Mouse (Mus musculus) heart, postnatal 4 days (tissue): ENCODE data around the gene Ltbp1. TPM values are rescaled to one million over a fixed set of nuclear protein-coding genes. Genes with fewer than 3 reads are reported as not detected.

Experiments used
- DNase-seq: peaks from one replicate; pipeline ENCODE4 v3.0.0; 2021
- total RNA-seq, 2 experiments: library from RNA; stranded (reverse); gene quantifications; 2 replicates each; pipeline ENCODE4 v1.2.3; 2021

The Ltbp1 gene
- total RNA-seq, 2 experiments from 2014 or later: 63.8 to 67.0 TPM

DNA sequence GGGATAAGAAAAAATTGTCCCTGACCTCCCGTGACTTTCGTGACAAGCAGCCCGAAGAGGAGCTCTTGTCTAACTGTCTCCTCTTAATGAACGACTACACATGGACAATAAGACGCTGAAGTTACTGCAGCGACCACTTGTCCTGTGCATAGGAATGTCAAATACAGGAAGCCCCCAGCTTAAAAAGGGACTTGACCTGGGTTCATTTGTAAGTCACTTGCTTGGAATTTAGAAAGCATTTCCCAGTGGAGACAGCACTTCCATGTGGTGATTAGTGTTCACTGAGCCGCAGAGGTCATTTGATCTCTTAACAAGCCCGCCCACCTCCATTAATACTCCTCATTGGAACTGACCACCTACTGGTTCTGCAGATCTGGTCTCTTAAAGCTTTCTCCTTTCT, 61.9 kb downstream of the Ltbp1 start:
- DNase-seq: no peak

DNA sequence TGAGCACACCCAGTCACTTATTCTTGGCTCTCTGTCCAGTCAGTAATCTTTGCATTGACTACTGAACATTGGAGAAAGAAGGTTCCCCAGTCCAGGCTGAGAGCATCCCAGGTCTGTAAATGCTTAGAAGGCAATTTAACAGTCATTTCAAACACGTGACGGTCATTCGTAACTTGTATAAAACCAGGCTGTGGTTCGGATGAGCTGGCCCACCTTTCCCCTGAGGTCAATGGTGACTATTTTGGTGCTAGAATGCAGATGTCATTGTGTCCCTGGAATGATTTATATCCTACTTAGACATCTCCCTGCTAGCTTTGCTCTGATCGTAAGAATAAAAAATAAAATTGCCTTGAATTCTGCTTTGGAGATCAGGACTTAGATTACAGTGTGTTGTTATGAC, 63.9 kb downstream of the Ltbp1 start:
- DNase-seq: no peak

DNA sequence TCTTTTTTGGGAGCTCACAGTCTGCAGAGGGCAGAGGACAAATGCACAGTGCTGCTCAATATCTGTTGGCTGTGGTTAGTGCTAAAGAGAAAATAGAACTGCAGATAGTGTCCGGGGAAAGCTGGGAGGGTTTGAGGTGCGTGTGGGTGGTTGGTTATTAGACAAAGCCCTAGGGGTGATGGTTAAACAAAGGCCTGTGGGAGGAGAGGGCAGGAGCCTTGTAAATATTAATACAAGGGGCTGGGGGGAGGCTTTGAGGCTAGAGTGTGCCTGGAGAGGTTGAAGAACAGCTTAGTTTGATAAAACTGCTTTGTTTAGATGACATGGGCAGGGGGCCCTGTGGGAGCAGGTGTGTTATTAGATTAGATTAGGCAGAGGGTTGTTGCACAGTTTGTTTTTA, 65.8 kb downstream of the Ltbp1 start:
- DNase-seq: peak; percentile 31

DNA sequence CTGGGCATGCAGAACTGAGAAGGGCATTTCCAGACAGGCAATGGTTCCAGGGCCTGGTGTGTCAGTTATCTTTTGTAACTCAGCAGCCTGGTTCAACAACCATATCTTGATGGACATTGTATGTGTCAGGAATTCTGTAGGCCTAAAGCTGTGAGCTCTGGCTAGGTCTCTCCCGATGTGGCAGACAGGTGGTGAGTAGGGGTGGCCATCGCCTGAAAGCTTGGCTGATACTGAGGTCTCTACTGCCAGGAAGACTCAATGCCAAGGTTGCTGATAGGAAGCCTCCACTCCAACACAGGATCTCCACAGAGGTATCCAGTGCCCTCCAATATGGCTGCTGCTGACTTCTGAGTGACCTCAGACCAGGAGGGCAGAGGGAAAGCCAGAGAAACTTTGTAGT, 66.4 kb downstream of the Ltbp1 start:
- peak; percentile 62 for DNase-seq

DNA sequence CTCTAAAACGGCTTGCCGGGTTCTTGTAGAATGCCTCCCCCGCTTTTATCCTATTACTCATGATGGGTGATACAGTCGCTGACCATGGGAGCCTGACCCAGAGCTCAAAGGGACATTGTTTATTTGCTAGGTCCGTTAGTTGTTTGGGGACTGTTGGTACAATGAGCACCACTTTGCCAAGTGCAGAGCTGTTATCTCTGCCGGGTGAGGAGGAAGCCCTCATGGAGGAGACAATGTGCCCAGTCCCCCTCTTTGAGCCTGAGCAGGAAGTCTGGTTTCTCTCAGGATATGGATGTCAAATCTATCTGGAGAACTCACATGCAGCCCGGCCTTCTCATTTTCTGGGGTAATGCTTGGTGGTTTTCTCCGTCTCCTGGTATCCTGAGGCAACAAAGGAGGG, 68.5 kb downstream of the Ltbp1 start:
- peak; percentile 52 for DNase-seq

DNA sequence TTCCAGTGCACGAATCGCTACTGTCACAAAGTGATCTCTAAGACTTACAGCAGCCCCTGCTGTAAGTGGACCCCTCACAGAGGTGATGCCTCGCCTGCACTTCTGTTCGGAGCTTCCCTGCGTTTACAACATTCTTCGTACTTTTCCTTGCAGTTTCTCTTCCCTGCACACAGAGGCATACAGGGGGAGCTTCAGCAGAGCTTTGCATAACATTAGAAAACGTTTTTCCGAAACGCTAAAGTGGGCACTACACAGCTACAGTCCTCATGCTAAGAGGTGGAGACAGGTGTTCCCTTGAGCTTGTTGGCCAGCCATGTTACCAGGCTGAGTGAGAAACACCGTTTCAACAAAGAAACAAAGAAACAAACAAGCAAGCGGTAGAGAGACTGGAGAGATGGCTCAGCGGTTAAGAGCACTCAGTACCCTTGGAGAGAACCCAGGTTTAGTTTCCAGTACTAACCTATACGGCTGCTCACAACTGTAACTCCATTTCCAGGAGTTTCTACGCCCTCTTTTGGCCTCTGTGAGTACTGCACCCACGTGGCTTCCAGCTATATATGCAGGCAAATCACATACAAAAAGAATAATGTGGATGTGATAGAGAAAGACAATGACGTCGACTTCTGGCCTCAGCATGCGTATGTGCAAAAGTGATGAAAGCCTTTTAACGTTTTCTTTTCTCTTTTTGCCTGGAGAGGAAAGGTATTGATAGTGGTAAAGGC, 69.8 kb downstream of the Ltbp1 start:
- DNase-seq: peak; percentile 72

DNA sequence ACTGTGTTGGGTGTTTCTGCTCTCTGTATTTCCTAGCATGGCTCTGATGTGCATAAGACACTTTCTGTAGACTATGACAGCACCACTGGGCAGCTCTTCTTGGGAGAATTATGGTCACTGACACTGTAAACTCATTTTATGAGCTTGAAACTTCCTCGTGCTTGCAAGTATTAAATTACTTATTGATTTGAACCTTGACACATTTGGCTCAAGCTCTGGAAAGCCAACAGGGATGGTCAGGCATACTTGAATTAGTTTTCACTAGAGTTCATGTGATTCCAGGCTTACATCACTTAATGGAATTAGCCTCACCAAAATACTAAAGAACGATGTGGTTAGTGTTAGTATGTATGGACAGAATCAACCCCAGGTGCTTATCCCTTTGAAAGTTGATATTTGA, 76.0 kb downstream of the Ltbp1 start:
- DNase-seq: no peak

DNA sequence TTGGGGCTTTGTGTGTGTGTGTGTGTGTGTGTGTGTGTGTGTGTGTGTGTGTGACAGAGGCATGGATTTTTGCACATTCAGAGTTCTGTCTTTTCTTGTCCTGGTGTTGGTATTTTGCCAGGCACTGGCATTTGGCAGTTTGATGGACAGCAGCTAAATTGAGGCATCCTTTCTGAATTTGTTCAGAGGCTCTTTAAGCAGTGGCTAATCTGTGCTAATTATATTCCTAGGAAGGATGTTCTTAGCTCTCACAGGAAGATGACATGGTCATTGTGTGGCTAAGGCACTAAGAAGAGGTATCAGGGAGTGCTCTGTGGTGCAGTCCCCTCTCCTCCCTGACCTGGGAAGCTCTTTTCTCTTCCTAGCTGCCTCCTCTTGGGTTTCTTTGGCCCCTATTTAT, 77.1 kb downstream of the Ltbp1 start:
- no peak for DNase-seq

DNA sequence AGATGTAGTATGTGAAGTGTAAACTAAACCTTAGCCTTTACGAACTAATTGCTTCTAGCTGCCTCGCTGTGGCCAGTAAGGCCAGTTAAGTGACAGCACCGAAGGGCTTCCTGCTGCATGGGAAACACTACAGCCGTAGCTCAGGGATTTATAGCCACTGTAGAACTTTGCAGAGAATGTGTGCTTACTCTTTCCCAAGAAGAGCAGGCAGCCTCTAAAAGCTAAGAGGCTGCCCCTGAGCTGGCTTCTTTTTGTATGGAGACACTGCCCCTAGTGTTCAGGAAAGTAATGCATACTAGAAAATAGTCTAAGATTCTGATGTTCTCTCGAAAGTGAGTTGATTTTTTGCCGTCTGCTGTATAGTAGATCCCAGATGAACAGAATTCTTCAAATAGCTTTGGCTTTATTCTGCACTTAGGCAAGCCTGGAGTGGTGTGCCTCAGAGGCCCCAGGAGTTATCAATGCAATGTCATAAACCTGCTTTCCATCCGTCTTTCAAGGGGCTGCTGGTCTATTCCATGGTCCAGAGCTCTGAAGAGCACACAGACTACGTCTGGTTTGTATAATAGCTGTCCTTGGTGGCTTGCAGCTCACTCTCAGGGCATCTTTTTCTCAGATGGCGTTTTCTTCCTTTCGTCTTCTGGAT, 82.1 kb downstream of the Ltbp1 start:
- DNase-seq: peak; percentile 32

DNA sequence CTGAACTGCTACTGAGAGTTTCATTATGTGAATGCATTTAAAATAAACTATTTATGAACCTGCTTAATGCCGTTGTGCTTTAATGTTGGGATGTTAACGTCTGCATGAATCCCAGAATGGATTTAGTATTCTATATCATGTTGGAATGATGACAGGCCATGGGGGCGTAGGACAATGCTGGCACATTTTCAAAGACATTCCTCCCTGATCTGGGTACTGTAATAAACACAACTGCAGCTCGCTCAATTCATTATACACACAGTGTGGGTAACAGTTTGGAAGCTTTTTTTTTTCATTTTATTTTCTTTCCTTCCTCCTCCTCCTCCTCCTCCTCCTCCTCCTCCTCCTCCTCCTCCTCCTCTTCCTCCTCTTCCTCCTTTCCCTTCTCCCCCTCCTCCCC, 82.9 kb downstream of the Ltbp1 start:
- no peak for DNase-seq

DNA sequence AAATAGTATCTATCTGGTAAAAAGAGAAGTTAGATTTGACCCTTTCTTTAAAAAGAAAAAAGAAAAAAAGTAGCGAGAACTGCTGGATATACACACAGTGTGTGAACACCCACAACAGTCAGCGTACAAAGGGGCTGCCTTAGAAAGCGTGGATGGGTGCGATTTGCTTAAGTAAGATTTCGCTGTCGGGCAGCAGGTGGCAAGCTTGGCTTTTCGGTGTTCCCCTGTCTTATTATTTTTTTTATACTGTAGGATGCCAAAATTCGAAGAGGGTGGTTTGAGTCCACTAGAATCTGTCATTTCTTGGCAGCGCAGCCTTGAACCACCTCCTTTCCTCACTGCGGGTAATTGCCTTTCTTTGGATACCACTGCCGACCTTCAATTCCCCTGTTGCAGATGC, 83.4 kb downstream of the Ltbp1 start:
- peak; percentile 20 for DNase-seq

DNA sequence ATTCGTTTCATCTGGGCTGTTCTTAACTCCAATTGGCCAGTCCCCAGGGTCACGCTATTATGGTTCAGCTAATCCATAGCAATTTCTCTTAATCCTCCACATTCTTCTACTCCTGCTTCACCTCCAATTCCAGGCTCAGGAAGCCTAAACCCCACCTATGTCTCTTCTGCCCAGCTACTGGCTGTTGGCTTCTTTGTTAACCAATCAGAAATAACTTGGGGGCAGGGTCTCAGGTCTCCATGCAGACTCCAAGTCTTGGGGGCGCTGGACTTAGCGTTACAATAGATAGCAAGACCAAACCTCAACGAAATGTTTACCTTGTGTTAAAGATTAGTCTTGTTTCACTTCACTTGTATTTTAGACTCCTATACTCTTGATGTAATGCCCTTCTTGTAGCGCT, 85.2 kb downstream of the Ltbp1 start:
- DNase-seq: no peak

DNA sequence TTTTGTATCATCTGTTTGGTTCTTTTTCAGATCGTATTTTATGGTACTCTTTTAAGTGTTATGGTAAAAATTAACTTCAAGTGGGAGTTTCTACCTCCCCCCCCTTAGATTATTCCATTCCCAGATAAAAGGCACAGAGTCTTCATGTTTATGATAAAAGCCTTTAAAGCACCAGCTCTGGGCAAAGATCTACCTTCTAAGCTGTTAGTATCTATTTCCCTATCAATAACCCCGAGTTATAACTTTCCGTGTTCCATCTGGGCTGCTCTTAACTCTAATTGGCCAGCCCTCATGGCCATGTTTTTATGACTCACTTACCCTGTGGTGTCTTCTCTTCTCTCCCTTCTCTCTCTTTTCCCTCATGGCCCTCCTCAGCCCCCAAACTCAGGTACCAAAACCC, 88.2 kb downstream of the Ltbp1 start:
- DNase-seq: no peak

DNA sequence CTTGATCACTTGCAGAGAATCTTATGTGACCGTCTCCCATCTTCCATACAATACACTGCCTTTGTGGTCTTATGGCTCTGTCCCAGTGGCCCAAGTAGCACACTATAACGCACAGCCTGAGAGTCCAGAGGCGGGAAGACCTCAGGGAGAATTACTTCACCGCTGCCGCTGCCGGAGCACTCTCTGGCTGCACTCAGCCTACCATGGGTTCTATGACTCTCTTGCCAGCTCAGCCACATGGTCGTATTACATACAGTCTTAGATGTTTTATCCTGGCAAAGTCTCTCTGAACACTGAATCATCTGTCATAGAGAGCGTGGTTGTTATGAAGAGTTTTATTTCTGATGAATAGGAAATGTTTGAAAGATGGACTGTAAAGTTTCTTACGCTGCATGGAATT, 89.2 kb downstream of the Ltbp1 start:
- DNase-seq: no peak

DNA sequence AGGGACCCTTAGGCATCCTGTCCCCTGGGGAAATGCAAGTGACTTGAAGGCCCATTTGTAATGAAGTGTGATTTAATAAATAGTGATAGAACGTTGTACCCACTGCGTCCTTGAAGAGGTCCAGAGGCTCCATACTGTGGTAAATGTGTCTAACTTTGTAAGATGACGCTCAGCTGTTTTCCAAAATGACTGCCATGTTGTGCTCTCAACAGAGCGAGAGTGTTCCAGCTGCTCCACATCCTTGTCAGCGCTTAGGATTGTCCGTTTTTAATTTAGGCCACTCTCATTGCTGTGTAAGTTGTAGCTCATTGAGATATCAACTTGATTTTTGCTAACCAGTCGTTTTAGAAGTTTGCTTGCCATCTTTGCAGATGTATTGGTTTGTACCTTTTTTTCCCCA, 91.4 kb downstream of the Ltbp1 start:
- DNase-seq: no peak

DNA sequence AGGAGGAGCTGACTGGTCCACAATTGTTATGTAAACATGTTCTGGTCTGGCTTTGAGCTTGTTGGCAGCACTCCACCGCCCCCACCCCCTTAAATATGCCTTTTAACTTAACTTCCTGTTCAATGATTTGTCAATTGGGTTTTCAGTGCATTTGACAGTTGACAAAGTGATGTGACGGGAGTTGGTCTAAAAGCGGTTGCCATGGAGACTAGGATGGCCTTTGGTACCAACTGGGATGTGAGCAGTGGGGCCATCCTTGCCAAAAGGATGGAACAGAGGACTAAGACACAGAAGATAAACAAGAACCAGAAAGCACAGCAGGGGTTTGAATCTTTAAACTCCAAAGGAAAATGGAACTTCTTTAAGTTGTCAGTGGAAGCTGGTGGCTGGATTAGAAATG, 92.0 kb downstream of the Ltbp1 start:
- no peak for DNase-seq

DNA sequence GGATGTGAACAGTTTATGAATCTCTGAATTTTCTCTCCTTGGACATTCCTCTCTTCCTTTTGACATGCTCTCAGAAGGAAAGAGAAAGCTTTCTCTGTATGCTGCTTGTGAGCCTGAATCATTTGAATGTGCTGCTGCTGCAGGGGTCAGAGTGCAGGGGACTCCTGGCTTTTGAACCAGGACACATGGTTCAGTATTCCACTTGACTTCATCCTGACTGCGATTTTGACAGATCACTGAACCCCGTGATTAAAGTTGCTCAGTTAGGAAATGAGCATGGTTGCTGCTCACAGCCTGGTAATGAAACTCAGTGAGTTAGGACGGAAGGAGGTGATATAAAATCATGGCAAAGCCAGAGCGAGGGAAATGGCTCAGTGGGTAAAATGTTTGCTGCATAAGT, 95.8 kb downstream of the Ltbp1 start:
- DNase-seq: no peak

DNA sequence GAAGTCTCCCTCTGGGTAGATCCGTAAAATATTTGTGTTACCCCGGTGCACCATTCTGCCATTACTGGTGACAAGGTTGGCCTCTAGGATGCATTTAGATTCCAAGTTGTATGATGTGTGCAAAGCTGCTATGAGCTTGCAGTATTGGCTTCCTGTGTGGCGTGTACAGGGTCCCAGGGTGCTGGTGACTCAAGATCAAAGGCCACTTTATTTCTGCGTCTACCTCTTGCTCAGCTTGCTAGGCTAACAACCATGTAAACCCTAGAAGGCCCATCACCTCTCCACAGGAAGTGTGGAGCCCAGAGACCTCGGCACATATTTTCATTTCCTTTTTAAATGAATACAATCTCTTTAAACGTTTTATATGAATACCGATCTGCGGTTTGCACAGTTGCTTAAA, 96.6 kb downstream of the Ltbp1 start:
- no peak for DNase-seq

DNA sequence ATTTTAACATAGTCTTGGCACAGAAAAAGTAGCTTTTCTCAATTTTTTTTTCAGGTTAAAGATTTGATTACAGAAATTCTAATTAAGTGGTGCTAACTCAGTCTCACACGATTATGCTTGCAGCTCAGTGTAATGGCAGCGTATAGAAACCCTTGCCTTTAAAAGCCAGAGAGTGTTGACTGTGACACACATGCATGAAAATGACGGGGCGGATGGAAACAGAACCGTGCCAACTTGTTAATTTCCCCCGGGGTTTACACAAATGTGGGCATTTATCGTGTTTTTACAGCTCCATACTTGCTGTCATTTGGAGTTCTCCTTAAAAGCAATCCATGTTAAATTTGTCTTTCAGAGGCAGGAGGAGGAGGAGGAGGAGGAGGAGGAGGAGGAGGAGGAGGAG, 102.0 kb downstream of the Ltbp1 start:
- DNase-seq: no peak

DNA sequence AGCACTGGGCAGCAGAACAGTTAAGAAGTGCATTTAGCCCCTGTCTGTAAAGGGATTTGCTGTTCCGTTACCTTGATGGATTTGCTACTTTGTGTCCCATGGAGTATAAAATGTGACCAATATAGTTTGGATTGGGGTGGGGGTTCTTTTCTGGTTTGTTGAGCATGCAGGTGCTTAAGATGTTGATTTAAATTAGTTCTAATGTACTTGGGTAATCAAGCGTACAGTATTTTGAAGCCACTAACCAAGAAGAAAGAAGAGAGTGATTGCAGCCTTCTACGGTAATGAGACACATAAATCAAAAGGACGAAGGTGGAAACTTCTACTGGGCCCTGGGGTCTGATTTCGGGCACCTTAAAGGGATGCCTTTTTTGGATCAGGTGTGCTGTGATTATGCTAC, 102.5 kb downstream of the Ltbp1 start:
- no peak for DNase-seq

DNA sequence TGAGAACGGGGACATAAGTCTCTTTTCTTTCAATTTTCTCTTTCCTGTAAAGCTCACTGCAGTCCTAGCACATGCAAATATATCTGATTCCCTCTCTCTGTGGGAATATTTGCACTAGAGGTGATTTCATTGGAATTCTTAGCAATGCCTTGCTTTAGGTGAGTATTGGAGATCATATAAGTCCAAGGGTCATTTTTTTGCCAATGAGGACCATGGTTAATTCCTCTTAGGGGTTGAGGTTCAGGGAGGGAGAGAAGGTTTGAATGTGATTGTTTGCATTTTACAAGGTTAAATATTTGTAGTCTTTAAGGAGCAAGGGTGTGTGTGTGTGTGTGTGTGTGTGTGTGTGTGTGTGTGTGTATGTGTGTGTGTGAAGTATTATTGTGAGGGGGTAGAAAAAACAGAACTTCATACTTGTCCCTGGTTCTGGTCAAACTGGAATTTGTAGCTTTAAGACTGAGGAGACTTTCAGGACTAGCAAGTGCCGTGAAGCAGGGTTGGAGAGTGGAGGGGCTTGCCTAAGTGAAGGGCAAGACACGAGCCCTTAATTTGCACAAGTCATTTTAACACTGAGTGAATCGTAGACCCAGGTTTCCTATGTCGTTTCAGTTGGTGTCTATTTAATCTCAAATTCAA, 103.8 kb downstream of the Ltbp1 start:
- DNase-seq: no peak

DNA sequence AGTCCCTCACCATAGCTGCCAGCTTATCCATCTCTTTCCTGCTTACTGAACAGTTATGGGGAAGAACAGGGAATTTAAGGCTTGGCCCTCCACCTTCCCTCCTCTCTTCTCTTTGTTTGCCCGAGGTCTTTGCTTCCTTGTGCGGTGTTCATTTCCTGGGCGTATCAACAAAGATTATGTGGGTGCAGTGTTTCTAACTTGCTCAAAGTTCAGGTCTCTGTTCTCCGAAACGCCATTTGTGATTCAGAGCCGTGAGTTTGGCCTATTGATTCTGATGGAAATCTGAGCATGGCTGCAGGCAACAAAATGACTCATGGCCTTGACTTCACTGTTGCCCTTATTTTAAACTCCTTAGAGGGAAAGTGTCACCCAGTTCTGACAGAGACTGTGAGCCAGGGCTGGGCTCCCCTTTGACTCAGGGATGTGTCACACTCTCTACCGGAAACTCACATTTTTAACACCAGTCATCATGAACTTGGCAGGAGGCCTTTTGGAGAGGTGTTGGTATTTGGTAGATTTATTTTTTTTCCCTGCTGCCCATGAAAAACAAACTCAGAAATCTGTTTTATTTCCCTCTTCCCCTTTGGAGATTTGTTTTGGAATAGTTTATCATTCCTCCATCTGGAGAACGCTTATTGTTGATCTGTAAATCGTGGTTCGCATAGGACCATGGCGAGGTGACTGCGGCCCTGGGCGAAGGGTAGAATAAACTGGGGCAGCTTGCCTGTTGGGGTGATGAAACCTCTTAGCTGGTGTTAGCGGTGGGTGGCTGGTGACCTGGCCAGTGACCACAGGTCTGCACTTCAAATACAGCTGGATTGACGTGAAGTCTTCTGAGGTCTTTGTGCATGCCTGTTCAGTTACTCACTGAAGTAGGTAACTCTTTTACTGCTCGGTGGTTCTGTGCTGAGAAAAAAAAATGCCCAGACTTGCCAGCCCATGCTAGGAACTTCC, 105.2 kb downstream of the Ltbp1 start:
- DNase-seq: peak; percentile 17

DNA sequence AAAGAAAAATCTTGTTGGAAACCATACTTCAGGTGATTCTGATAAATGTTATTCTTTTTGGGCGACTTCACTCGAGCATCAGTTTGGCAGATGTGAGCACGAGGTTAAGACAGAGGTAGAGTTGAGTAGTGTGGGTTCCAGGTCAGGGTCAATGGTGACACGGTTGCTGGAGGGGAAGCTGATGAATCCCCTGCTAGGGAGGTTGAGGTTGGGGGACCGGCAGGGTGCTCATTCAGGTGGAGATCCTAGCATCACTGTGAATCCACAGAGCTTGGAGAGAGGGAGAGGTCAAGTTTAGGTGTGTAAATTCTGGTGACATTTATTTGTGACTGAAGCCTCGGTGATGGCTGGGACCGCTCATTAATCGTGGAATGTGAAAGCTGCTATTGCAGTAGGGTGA, 110.2 kb downstream of the Ltbp1 start:
- no peak for DNase-seq
